In the genomic region with DNA sequence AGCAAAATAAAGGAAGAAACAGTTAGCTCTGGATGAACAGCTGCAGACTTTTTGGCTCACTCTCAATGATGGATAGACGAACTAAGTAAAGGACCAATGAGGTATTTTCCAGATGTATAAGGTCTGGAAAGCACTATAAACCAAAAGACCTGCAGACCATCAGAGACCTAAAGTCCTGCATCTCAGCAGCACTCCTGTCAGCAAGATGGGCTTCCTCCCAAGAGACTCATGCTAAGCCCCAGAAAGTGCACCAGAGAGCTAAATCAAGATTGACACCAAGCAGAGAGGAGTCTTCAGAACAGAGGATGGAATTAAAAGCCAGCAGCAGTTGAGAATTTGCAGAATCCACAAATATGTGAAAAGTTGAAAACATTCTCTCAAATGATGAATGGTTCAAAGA, we compare ENCODE assay signal across 21 mouse cellular contexts.
"Had no signal": no experiment of that assay in that cellular context is flagged by ENCODE, and none has a peak within 500 bp of the region (broad histone marks: within the 10 kb centered on the region; RNA-seq: fewer than 3 reads in every experiment).

No protein-coding gene starts in this region.

- ATAC-seq: liver, postnatal 0 days; lung, postnatal 0 days; midbrain, embryonic 13.5 days had no signal

- H3K4me1 ChIP-seq: kidney, embryonic 15.5 days; limb, embryonic 12.5 days; limb, embryonic 15.5 days; midbrain, embryonic 10.5 days; midbrain, embryonic 13.5 days; neural tube, embryonic 12.5 days; neural tube, embryonic 15.5 days; stomach, embryonic 15.5 days had no signal

- H3K9me3 ChIP-seq: kidney, embryonic 15.5 days; limb, embryonic 12.5 days; limb, embryonic 15.5 days; midbrain, embryonic 10.5 days; midbrain, embryonic 13.5 days; neural tube, embryonic 12.5 days; neural tube, embryonic 15.5 days; stomach, embryonic 15.5 days had no signal

- H3K9ac ChIP-seq: kidney, embryonic 15.5 days; limb, embryonic 12.5 days; limb, embryonic 15.5 days; liver, embryonic 14.5 days; liver, postnatal 0 days; lung, embryonic 14.5 days; midbrain, embryonic 13.5 days; neural tube, embryonic 12.5 days; neural tube, embryonic 15.5 days; stomach, embryonic 15.5 days had no signal

- H3K27me3 ChIP-seq: kidney, embryonic 15.5 days; limb, embryonic 12.5 days; limb, embryonic 15.5 days; midbrain, embryonic 13.5 days; neural tube, embryonic 12.5 days; neural tube, embryonic 15.5 days; stomach, embryonic 15.5 days had no signal

- H3K4me2 ChIP-seq: kidney, embryonic 15.5 days; limb, embryonic 12.5 days; limb, embryonic 15.5 days; liver, embryonic 11.5 days; lung, embryonic 14.5 days; midbrain, embryonic 13.5 days; neural tube, embryonic 12.5 days; neural tube, embryonic 15.5 days; stomach, embryonic 15.5 days had no signal

- H3K27ac ChIP-seq: kidney, embryonic 15.5 days; limb, embryonic 12.5 days; limb, embryonic 15.5 days; liver, embryonic 14.5 days; macrophage; midbrain, embryonic 10.5 days; midbrain, embryonic 13.5 days; neural tube, embryonic 12.5 days; neural tube, embryonic 15.5 days; stomach, embryonic 15.5 days had no signal

- H3K36me3 ChIP-seq: kidney, embryonic 15.5 days; limb, embryonic 12.5 days; limb, embryonic 15.5 days; midbrain, embryonic 10.5 days; midbrain, embryonic 13.5 days; neural tube, embryonic 12.5 days; neural tube, embryonic 15.5 days; stomach, embryonic 15.5 days had no signal

- H3K4me3 ChIP-seq: kidney, embryonic 15.5 days; limb, embryonic 12.5 days; limb, embryonic 15.5 days; midbrain, embryonic 10.5 days; midbrain, embryonic 13.5 days; neural tube, embryonic 12.5 days; neural tube, embryonic 15.5 days; stomach, embryonic 15.5 days had no signal

- DNase-seq: kidney, adult 18-20 months; kidney, postnatal 14 days; kidney, postnatal 4 days; left cerebral cortex, postnatal 4 days; liver, postnatal 0 days; lung, embryonic 14.5 days; thymus, adult 2 months; thymus, postnatal 14 days; thymus, postnatal 4 days had no signal
